Mouse (Mus musculus): Measurements from ENCODE around the gene Zcchc4.

DNA sequence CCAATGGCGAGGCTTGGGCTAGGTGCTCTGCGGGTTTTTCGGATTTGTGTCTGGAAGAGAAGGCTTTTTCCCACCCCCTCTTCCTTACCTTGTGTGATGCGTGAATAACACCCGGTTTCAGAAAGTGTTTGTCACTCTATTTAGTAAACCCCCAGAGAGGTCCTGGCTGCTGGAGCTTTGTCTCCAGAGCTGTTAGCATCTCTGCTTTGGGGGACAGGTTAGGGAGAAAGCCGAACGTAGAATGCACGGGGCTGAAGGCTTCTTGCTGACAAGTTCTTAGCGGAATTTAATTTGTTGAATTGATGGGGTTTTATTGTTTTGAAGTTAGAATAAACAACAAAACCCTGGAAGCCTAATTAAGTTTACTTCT, 8.0 kb downstream of the Zcchc4 start:
- no peak for TF ChIP-seq POLR2A (IDR thresholded peaks at IDR 0.05; ENCODE audit: insufficient read depth, low read depth, low read length)
- no peak for TF ChIP-seq CTCF (IDR thresholded peaks at IDR 0.05)
